Mouse (Mus musculus) kidney, postnatal 0 days (tissue): ENCODE data around the gene Prss2. TPM values are rescaled to one million over a fixed set of nuclear protein-coding genes. Genes with fewer than 3 reads are reported as not detected.

Source experiments
- ATAC-seq: fragments of 200-750 bp; cut with Nextera tagmentation; replicated peaks from 2 replicates; pipeline ENCODE4 v1.8.0; 2017; ENCODE audit warnings: low read depth, moderate number of reproducible peaks, moderate TSS enrichment, moderate library complexity; ENCODE audit not compliant: low FRiP score
- DNase-seq: peaks from one replicate; pipeline ENCODE4 v3.0.0-alpha.2; 2016; ENCODE audit warnings: low spot score
- H3K27ac ChIP-seq: fragments of 300-500 bp; sonication (generic); 2 replicates; pipeline ENCODE4 v1.5.1; 2014; ENCODE audit warnings: mild to moderate bottlenecking
- H3K27me3 ChIP-seq: fragments of 300-500 bp; sonication (generic); 2 replicates; pipeline ENCODE4 v1.6.1; 2014; ENCODE audit warnings: low read length, mixed read lengths; ENCODE audit not compliant: insufficient read depth
- H3K36me3 ChIP-seq: fragments of 300-500 bp; sonication (generic); 2 replicates; pipeline ENCODE4 v1.6.1; 2014; ENCODE audit warnings: low read length, mixed read lengths; ENCODE audit not compliant: insufficient read depth
- H3K4me1 ChIP-seq: fragments of 300-500 bp; sonication (generic); replicated peaks from 2 replicates; pipeline ENCODE4 v1.6.1; 2014; ENCODE audit warnings: antibody characterized with exemption, low read length, mixed read lengths; ENCODE audit not compliant: insufficient read depth
- H3K4me2 ChIP-seq: fragments of 300-500 bp; sonication (generic); 2 replicates; pipeline ENCODE4 v1.6.1; 2014; ENCODE audit warnings: mild to moderate bottlenecking, low read length, moderate library complexity, mixed read lengths
- H3K4me3 ChIP-seq: fragments of 300-500 bp; sonication (generic); replicated peaks from 2 replicates; pipeline ENCODE4 v1.5.1; 2014; ENCODE audit warnings: low read depth, low read length
- H3K9ac ChIP-seq: fragments of 300-500 bp; sonication (generic); 2 replicates; pipeline ENCODE4 v1.6.1; 2014; ENCODE audit warnings: low read depth, low read length
- H3K9me3 ChIP-seq: fragments of 300-500 bp; sonication (generic); replicated peaks from 2 replicates; pipeline ENCODE4 v1.6.1; 2016; ENCODE audit warnings: low read length, inconsistent platforms, mixed read lengths
- CTCF ChIP-seq: IDR thresholded peaks from 2 replicates; pipeline ENCODE4 v1.5.1; 2016; ENCODE audit warnings: antibody characterized with exemption, low read depth, mild to moderate bottlenecking, moderate library complexity
- WGBS: fragments of 180-500 bp; shearing (Covaris S2); extraction: QIAGEN DNeasy Blood & Tissue Kit; methylation state at CpG from one replicate; pipeline ENCODE4 v1.1.7; 2014; 5-methylcytosine and 5-hydroxymethylcytosine counted together
- polyA plus RNA-seq: library from polyadenylated mRNA; unstranded; fragments of >200 nt; fragmentation: Nextera tagmentation; extraction: Ambion mirVana; gene quantifications from 2 replicates; pipeline ENCODE4 v1.2.1, GENCODE M21; 2015

Prss2 gene
- polyA plus RNA-seq, 1 experiment from 2014 or later: not detected

GRCm38 (mm10) chr6:41542983-41543382, 21.4 kb downstream of the Prss2 start:
- H3K9ac ChIP-seq: no peak overlapping the region
- DNase-seq (no peak), ATAC-seq (no peak)
- no peaks in the 10 kb centered on the region; the same call in 1 of the 2 replicates for H3K27me3 ChIP-seq
- H3K4me2 ChIP-seq: peak overlapping the region; percentile 47; the same call in 1 of the 2 replicates
- 25% methylated on average over 3 of the region's 3 CpGs for WGBS
- H3K4me1 ChIP-seq: no peaks in the 10 kb centered on the region
- no peak for TF ChIP-seq CTCF
- H3K27ac ChIP-seq: no peak overlapping the region
- H3K9me3 ChIP-seq: no peaks in the 10 kb centered on the region
- H3K36me3 ChIP-seq: no peaks in the 10 kb centered on the region
- H3K4me3 ChIP-seq: no peak overlapping the region

GRCm38 (mm10) chr6:41543411-41544050, 21.9 kb downstream of the Prss2 start:
- no peak for DNase-seq
- WGBS: 6% methylated on average over 28 of the region's 28 CpGs
- peak overlapping the region; percentile 19 for H3K4me3 ChIP-seq
- H3K36me3 ChIP-seq: no peaks in the 10 kb centered on the region
- H3K9ac ChIP-seq: no peak overlapping the region
- no peaks in the 10 kb centered on the region for H3K9me3 ChIP-seq
- ATAC-seq: no peak
- peak overlapping the region; percentile 47 for H3K4me2 ChIP-seq
- H3K27ac ChIP-seq: no peak overlapping the region
- no peak for TF ChIP-seq CTCF
- H3K4me1 ChIP-seq: no peaks in the 10 kb centered on the region
- H3K27me3 ChIP-seq: no peaks in the 10 kb centered on the region; the same call in 1 of the 2 replicates

- no peak overlapping the region for H3K9ac ChIP-seq
- no peak overlapping the region for H3K4me2 ChIP-seq
- no peak for TF ChIP-seq CTCF
- DNase-seq (no peak), ATAC-seq (no peak)
- H3K9me3 ChIP-seq: no peaks in the 10 kb centered on the region
- no peak overlapping the region for H3K4me3 ChIP-seq
- no peaks in the 10 kb centered on the region for H3K36me3 ChIP-seq
- H3K4me1 ChIP-seq: no peaks in the 10 kb centered on the region
- no peak overlapping the region for H3K27ac ChIP-seq
- no peaks in the 10 kb centered on the region; the same call in 1 of the 2 replicates for H3K27me3 ChIP-seq
- 79% methylated on average over 5 of the region's 5 CpGs for WGBS
These were observed 22.9 kb downstream of the Prss2 start for GRCm38 (mm10) chr6:41544381-41544924.

- DNase-seq: no peak
- H3K4me2 ChIP-seq: no peak overlapping the region
- whole genome bisulfite sequencing: 86% methylated on average over 4 of the region's 4 CpGs
- H3K9me3 ChIP-seq: no peaks in the 10 kb centered on the region
- TF ChIP-seq CTCF: no peak
- no peaks in the 10 kb centered on the region; the same call in 1 of the 2 replicates for H3K27me3 ChIP-seq
- H3K4me3 ChIP-seq: no peak overlapping the region
- H3K36me3 ChIP-seq: no peaks in the 10 kb centered on the region
- no peak overlapping the region for H3K27ac ChIP-seq
- no peak for ATAC-seq
- no peaks in the 10 kb centered on the region for H3K4me1 ChIP-seq
- H3K9ac ChIP-seq: no peak overlapping the region
These were observed 23.7 kb downstream of the Prss2 start for GRCm38 (mm10) chr6:41545266-41545665.

DNA sequence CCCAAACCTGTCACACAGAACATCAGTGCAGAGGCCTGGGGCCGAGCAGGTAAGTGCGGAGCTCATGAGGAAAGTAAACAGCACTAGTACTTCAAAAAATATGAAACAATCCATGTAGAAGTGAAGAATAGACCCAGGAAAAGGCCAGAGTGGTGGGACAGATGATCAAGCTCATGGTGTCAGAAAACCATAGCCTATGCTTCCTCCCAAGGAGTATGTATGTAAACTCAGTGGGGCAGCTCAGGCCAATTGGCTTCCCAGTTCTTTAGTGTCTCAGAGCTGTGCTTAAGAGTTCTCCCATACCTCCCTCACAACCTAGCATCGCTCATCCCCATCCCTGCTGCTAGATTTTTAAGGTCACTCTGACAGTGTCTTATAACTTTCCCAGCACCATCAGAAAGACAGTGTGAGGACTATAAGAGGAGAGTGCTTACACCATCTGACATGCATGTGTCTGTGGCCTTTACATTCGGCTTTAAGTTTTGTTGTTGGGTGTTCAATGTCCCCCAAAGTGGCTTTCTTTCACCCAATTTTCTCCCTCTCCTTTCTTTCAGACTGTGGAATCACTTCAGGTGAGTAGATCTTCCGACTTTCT, 25.6 kb downstream of the Prss2 start:
- Histone ChIP-seq H3K4me1 (no peaks in the 10 kb centered on the region), H3K27me3 (no peaks in the 10 kb centered on the region; the same call in 1 of the 2 replicates), H3K36me3 (no peaks in the 10 kb centered on the region), H3K9ac (no peak overlapping the region), H3K27ac (no peak overlapping the region), H3K4me3 (no peak overlapping the region), H3K9me3 (no peaks in the 10 kb centered on the region), H3K4me2 (no peak overlapping the region)
- ATAC-seq: no peak
- 86% methylated on average over 5 of the region's 5 CpGs for WGBS
- DNase-seq: no peak
- TF ChIP-seq CTCF: no peak

DNA sequence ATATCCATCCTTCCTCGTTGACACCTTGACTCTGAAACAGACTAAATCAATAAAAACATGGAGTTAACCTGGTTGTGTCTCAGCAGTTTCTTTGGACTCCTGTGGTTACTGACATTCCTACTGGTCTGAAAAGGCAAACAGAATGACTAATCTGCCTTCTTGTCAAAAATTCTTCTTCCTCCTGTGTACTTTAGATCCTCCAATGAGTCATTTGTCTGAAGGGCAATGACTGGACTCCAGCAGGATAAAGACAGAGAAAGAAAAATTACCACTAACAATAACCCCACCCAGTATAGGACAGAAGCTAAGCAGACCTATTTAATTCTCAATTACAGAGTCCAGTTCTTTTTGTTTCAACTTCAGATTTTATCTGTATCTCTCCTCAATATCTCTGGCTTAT, 26.7 kb downstream of the Prss2 start:
- Histone ChIP-seq H3K4me2 (no peak overlapping the region), H3K4me1 (no peaks in the 10 kb centered on the region), H3K9me3 (no peaks in the 10 kb centered on the region), H3K27me3 (no peaks in the 10 kb centered on the region; the same call in 1 of the 2 replicates), H3K9ac (no peak overlapping the region), H3K27ac (no peak overlapping the region), H3K4me3 (no peak overlapping the region), H3K36me3 (no peaks in the 10 kb centered on the region)
- DNase-seq (no peak), ATAC-seq (no peak)
- 61% methylated on average over 1 of the region's 1 CpGs for WGBS
- no peak for TF ChIP-seq CTCF
